Mouse (Mus musculus): ENCODE results near the gene Mvp.

DNA sequence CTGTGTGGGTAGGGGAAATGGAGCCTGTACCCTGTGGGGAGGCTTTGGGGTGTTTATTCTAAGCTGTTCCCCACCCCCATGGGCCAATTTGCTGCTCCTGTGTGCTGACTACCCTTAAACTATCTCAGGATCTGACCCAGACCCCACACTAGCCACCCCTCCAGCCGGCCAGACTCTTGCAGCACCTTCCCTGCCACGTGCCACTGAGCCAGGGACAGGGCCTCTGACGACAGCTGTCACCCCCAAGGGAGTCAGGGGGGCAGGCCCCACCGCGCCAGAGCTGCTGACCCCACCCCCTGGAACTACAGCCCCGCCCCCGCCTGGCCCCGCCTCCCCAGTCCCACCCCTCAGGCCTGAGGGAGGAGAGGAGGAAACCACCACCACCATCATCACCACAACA, 61.8 kb downstream of the Mvp start:
- TF ChIP-seq CTCF (IDR thresholded peaks at IDR 0.05 in 2 of 3, conservative IDR thresholded peaks at IDR 0.05 in 1 of 3; ENCODE audit: control insufficient read depth in 1 of 3, insufficient read depth in 1 of 3, low read depth in 2 of 3, low read length in 3 of 3, poor library complexity in 1 of 3, severe bottlenecking in 1 of 3), result no peak
- TF ChIP-seq MAFK (IDR thresholded peaks at IDR 0.05; ENCODE audit: borderline replicate concordance, low read depth, low read length), result no peak
- TF ChIP-seq RAD21 (IDR thresholded peaks at IDR 0.05; ENCODE audit: low read depth, low read length), result no peak
- TF ChIP-seq POLR2A (IDR thresholded peaks at IDR 0.05; ENCODE audit: control insufficient read depth in 1 of 2, insufficient read depth in 1 of 2, low read depth in 1 of 2, low read length in 2 of 2, poor library complexity in 1 of 2), result no peak
- TF ChIP-seq BHLHE40 (IDR thresholded peaks at IDR 0.05; ENCODE audit: borderline replicate concordance, low read depth, low read length), result no peak
- TF ChIP-seq MYB (IDR thresholded peaks at IDR 0.05; ENCODE audit: low read depth, low read length), result no peak
- no peak for TF ChIP-seq MAX (IDR thresholded peaks at IDR 0.05; ENCODE audit: low read length)
- TF ChIP-seq CHD1 (IDR thresholded peaks at IDR 0.05; ENCODE audit: low read depth, low read length), result no peak
- TF ChIP-seq EP300 (IDR thresholded peaks at IDR 0.05; ENCODE audit: low read depth in 1 of 2, low read length in 2 of 2), result no peak
- no peak for TF ChIP-seq POLR2AphosphoS2 (IDR thresholded peaks at IDR 0.05; ENCODE audit: low read length)
- no peak for TF ChIP-seq ETS1 (IDR thresholded peaks at IDR 0.05; ENCODE audit: low read depth, low read length)
- TF ChIP-seq ZNF384 (IDR thresholded peaks at IDR 0.05; ENCODE audit: low read depth, low read length), result no peak
